Mouse (Mus musculus): ENCODE measurements around the gene Micu1. TPM values are rescaled to one million over a fixed set of nuclear protein-coding genes. Genes with fewer than 3 reads are reported as not detected.
A peak's percentile ranks its signal among the peaks of the same experiment; 100 is the strongest.

Gene Micu1
- polyA plus RNA-seq, 1 experiment from 2014 or later, result 42.8 TPM

GRCm38 (mm10) chr10:59895460-59896186 lies 193.3 kb downstream of the Micu1 start:
- Histone ChIP-seq H3K9ac (ENCODE audit: low read depth, low read length) (no peak overlapping the region), H3K4me2 (no peak overlapping the region), H3K27me3 (ENCODE audit: control insufficient read depth, insufficient read depth, low read length) (no peaks in the 10 kb centered on the region), H3K9me3 (replicated peaks; ENCODE audit: control insufficient read depth, low read length) (no peaks in the 10 kb centered on the region), H3K36me3 (ENCODE audit: control insufficient read depth, insufficient read depth, low read length) (peaks cover 25% of the 10 kb centered on the region), H3K4me3 (ENCODE audit: low read depth, low read length) (no peak overlapping the region), H3K27ac (ENCODE audit: low read depth, low read length) (no peak overlapping the region), H3K4me1 (ENCODE audit: control insufficient read depth, insufficient read depth, low read length) (peaks cover 26% of the 10 kb centered on the region)
- WGBS (ENCODE audit: insufficient replicate concordance), result 93% methylated on average over 17 of the region's 17 CpGs
- no peak for ATAC-seq (replicated peaks; ENCODE audit: insufficient number of reproducible peaks, low FRiP score, low TSS enrichment)

GRCm38 (mm10) chr10:59896211-59896610 lies 193.9 kb downstream of the Micu1 start:
- Histone ChIP-seq H3K36me3 (ENCODE audit: control insufficient read depth, insufficient read depth, low read length) (peaks cover 25% of the 10 kb centered on the region), H3K9me3 (replicated peaks; ENCODE audit: control insufficient read depth, low read length) (no peaks in the 10 kb centered on the region), H3K27me3 (ENCODE audit: control insufficient read depth, insufficient read depth, low read length) (no peaks in the 10 kb centered on the region), H3K27ac (ENCODE audit: low read depth, low read length) (no peak overlapping the region), H3K4me3 (ENCODE audit: low read depth, low read length) (no peak overlapping the region), H3K4me1 (ENCODE audit: control insufficient read depth, insufficient read depth, low read length) (peaks cover 31% of the 10 kb centered on the region), H3K9ac (ENCODE audit: low read depth, low read length) (no peak overlapping the region), H3K4me2 (no peak overlapping the region)
- WGBS (ENCODE audit: insufficient replicate concordance), result 89% methylated on average over 4 of the region's 4 CpGs
- no peak for ATAC-seq (replicated peaks; ENCODE audit: insufficient number of reproducible peaks, low FRiP score, low TSS enrichment)

- no peaks in the 10 kb centered on the region for H3K9me3 ChIP-seq (replicated peaks; ENCODE audit: control insufficient read depth, low read length)
- peaks cover 35% of the 10 kb centered on the region for H3K4me1 ChIP-seq (ENCODE audit: control insufficient read depth, insufficient read depth, low read length)
- H3K9ac ChIP-seq (ENCODE audit: low read depth, low read length), result no peak overlapping the region
- no peak overlapping the region for H3K27ac ChIP-seq (ENCODE audit: low read depth, low read length)
- no peak for ATAC-seq (replicated peaks; ENCODE audit: insufficient number of reproducible peaks, low FRiP score, low TSS enrichment)
- no peak overlapping the region for H3K4me3 ChIP-seq (ENCODE audit: low read depth, low read length)
- peaks cover 22% of the 10 kb centered on the region for H3K36me3 ChIP-seq (ENCODE audit: control insufficient read depth, insufficient read depth, low read length)
- no peaks in the 10 kb centered on the region for H3K27me3 ChIP-seq (ENCODE audit: control insufficient read depth, insufficient read depth, low read length)
- no peak overlapping the region for H3K4me2 ChIP-seq
- WGBS (ENCODE audit: insufficient replicate concordance), result 75% methylated on average over 3 of the region's 3 CpGs
These were observed 194.6 kb downstream of the Micu1 start for GRCm38 (mm10) chr10:59896911-59897331.

- 59% methylated on average over 5 of the region's 5 CpGs for WGBS (ENCODE audit: insufficient replicate concordance)
- Histone ChIP-seq H3K9ac (ENCODE audit: low read depth, low read length) (no peak overlapping the region), H3K9me3 (replicated peaks; ENCODE audit: control insufficient read depth, low read length) (no peaks in the 10 kb centered on the region), H3K27ac (ENCODE audit: low read depth, low read length) (no peak overlapping the region), H3K27me3 (ENCODE audit: control insufficient read depth, insufficient read depth, low read length) (no peaks in the 10 kb centered on the region), H3K4me2 (no peak overlapping the region), H3K4me1 (ENCODE audit: control insufficient read depth, insufficient read depth, low read length) (peaks cover 40% of the 10 kb centered on the region), H3K4me3 (ENCODE audit: low read depth, low read length) (no peak overlapping the region), H3K36me3 (ENCODE audit: control insufficient read depth, insufficient read depth, low read length) (peaks cover 19% of the 10 kb centered on the region)
- no peak for ATAC-seq (replicated peaks; ENCODE audit: insufficient number of reproducible peaks, low FRiP score, low TSS enrichment)
These were observed 195.2 kb downstream of the Micu1 start for GRCm38 (mm10) chr10:59897511-59897910.

- Histone ChIP-seq H3K27ac (ENCODE audit: low read depth, low read length) (peak overlapping the region; percentile 98), H3K4me1 (ENCODE audit: control insufficient read depth, insufficient read depth, low read length) (peaks cover 44% of the 10 kb centered on the region), H3K27me3 (ENCODE audit: control insufficient read depth, insufficient read depth, low read length) (no peaks in the 10 kb centered on the region), H3K4me2 (no peak overlapping the region), H3K9ac (ENCODE audit: low read depth, low read length) (peak overlapping the region; percentile 74; the same call in 1 of the 2 replicates), H3K36me3 (ENCODE audit: control insufficient read depth, insufficient read depth, low read length) (peaks cover 15% of the 10 kb centered on the region), H3K4me3 (ENCODE audit: low read depth, low read length) (no peak overlapping the region), H3K9me3 (replicated peaks; ENCODE audit: control insufficient read depth, low read length) (no peaks in the 10 kb centered on the region)
- 80% methylated on average over 9 of the region's 9 CpGs for WGBS (ENCODE audit: insufficient replicate concordance)
- ATAC-seq (replicated peaks; ENCODE audit: insufficient number of reproducible peaks, low FRiP score, low TSS enrichment), result no peak
These were observed 196.0 kb downstream of the Micu1 start for GRCm38 (mm10) chr10:59898180-59898778.

GRCm38 (mm10) chr10:59898935-59899334 lies 196.7 kb downstream of the Micu1 start:
- no peaks in the 10 kb centered on the region for H3K9me3 ChIP-seq (replicated peaks; ENCODE audit: control insufficient read depth, low read length)
- 42% methylated on average over 2 of the region's 2 CpGs for WGBS (ENCODE audit: insufficient replicate concordance)
- peak overlapping the region; percentile 98 for H3K27ac ChIP-seq (ENCODE audit: low read depth, low read length)
- peaks cover 48% of the 10 kb centered on the region for H3K4me1 ChIP-seq (ENCODE audit: control insufficient read depth, insufficient read depth, low read length)
- peak overlapping the region; percentile 74; the same call in 1 of the 2 replicates for H3K9ac ChIP-seq (ENCODE audit: low read depth, low read length)
- H3K36me3 ChIP-seq (ENCODE audit: control insufficient read depth, insufficient read depth, low read length), result peaks cover 15% of the 10 kb centered on the region
- H3K4me2 ChIP-seq, result peak overlapping the region; percentile 59
- H3K27me3 ChIP-seq (ENCODE audit: control insufficient read depth, insufficient read depth, low read length), result no peaks in the 10 kb centered on the region
- peak; percentile 68 for ATAC-seq (replicated peaks; ENCODE audit: insufficient number of reproducible peaks, low FRiP score, low TSS enrichment)
- H3K4me3 ChIP-seq (ENCODE audit: low read depth, low read length), result peak overlapping the region; percentile 8; the same call in 1 of the 2 replicates

- 11% methylated on average over 21 of the region's 21 CpGs for WGBS (ENCODE audit: insufficient replicate concordance)
- H3K4me3 ChIP-seq (ENCODE audit: low read depth, low read length), result peak overlapping the region; percentile 8
These were observed 197.3 kb downstream of the Micu1 start for GRCm38 (mm10) chr10:59899341-59900173.

GRCm38 (mm10) chr10:59900174-59900435 lies 197.8 kb downstream of the Micu1 start:
- 57% methylated on average over 4 of the region's 4 CpGs for WGBS (ENCODE audit: insufficient replicate concordance)
- peaks cover 9% of the 10 kb centered on the region; the same call in 1 of the 2 replicates for H3K36me3 ChIP-seq (ENCODE audit: control insufficient read depth, insufficient read depth, low read length)
- no peak for ATAC-seq (replicated peaks; ENCODE audit: insufficient number of reproducible peaks, low FRiP score, low TSS enrichment)
- H3K27me3 ChIP-seq (ENCODE audit: control insufficient read depth, insufficient read depth, low read length), result no peaks in the 10 kb centered on the region
- H3K9me3 ChIP-seq (replicated peaks; ENCODE audit: control insufficient read depth, low read length), result no peaks in the 10 kb centered on the region
- no peak overlapping the region; the same call in 1 of the 2 replicates for H3K4me3 ChIP-seq (ENCODE audit: low read depth, low read length)
- H3K4me2 ChIP-seq, result peak overlapping the region; percentile 59
- H3K27ac ChIP-seq (ENCODE audit: low read depth, low read length), result peak overlapping the region; percentile 98
- H3K9ac ChIP-seq (ENCODE audit: low read depth, low read length), result peak overlapping the region; percentile 74
- H3K4me1 ChIP-seq (ENCODE audit: control insufficient read depth, insufficient read depth, low read length), result peaks cover 46% of the 10 kb centered on the region

More at GRCm38 (mm10) chr10:59899341-59900173, 197.3 kb downstream of the Micu1 start:
- Histone ChIP-seq H3K27me3 (ENCODE audit: control insufficient read depth, insufficient read depth, low read length) (no peaks in the 10 kb centered on the region), H3K36me3 (ENCODE audit: control insufficient read depth, insufficient read depth, low read length) (peaks cover 10% of the 10 kb centered on the region), H3K9ac (ENCODE audit: low read depth, low read length) (peak overlapping the region; percentile 74), H3K9me3 (replicated peaks; ENCODE audit: control insufficient read depth, low read length) (no peaks in the 10 kb centered on the region), H3K4me2 (peak overlapping the region; percentile 59), H3K27ac (ENCODE audit: low read depth, low read length) (peak overlapping the region; percentile 98), H3K4me1 (ENCODE audit: control insufficient read depth, insufficient read depth, low read length) (peaks cover 48% of the 10 kb centered on the region)
- peak; percentile 89 for ATAC-seq (replicated peaks; ENCODE audit: insufficient number of reproducible peaks, low FRiP score, low TSS enrichment)

Data from heart, embryonic 11.5 days (tissue).